Mouse (Mus musculus): ENCODE measurements around the gene Grik4.

The Grik4 gene

DNA sequence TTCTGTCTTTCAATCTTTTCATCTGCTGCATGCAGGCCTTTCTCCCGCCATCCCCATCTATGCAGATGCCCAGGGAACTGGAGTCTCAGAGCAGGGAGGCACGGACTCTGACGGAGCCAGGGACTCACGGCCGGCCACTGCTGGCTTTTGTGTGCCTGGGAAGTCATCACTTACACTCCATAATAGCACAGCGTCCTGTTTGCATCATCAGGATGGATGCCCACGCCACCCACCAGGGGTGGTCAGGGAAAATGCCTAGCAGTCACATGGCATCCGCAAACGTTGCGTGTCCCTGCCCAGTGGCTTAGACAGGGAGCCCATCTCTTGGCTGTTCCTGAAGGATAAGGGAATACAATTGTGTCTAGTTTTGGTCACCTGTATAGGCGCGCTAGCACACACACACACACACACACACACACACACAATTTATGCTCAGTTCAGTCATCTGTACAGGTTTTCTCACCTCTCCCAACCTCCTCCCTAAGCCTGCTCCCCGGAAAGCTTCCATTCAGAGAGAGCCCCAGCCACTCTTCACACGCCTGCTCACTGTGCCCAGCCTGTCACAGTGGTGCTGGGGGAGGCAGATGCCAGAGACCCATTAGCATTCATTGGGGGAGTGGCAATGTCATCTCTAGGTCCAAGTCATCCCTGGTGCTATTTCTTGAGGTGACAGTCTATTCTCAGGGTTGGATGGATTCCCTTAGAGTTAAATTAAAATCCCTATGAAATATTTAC lies 370.5 kb downstream of the Grik4 start:
- DNase-seq (ENCODE audit: low spot score in 2 of 2), result no peak

DNA sequence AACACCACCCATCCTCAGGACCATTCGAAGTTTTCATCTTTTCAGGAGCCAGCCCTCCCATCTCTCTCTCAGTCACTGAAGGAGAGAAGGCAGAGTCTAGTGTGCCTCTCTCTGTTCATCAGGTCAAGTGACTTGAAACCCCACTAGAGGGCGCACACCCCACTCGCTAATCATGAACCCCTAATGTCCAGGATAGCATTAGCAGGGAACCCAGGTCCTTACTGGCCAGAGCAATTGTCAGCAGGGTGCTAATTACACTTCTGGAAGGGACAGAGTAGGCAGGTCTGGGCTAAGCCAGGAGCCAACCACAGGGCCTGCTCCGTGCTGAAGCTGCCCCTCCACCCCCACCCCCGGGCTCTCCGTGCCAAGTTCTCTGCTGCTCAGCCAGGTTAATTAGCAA lies 371.1 kb downstream of the Grik4 start:
- peak; percentile 48 to 66 for DNase-seq (ENCODE audit: low spot score in 2 of 2)

DNA sequence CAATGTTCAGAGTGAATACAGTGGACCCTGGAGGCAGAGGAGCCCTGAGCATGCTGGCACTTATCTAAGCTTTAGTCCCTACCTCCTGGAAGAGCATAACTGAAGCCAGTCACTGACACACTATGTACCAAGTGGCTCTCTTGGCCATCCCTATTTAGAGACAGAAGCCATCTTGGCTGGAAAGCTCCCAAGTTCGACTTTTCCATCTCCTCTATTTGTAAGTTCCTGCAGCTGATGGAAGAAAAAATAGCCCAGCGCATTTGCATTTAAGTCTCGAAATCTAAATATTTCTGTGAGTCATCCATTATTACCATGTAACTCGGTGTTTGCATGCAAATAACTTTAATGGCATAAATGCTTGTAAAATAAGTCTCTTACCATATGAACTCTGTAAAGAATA lies 378.4 kb downstream of the Grik4 start:
- no peak for DNase-seq (ENCODE audit: low spot score in 2 of 2)

DNA sequence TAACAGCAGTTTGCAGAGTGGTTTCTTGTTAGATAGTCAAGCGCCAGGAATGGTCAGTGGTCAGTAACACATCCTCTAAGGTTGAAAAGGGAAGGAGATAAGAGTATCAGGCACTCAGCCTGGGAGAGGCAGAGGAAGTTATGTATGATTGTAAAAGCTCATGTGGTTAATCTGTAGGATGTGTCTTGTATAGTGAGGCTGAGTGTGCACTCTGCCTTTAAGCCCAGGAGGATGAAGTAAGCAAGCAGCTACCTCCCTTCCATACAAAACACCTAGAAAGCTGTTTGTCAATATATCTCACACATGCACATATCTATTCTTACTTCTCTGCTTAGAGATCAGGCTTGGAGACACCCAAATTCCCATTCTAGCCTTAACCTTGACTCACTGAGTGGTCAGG lies 389.1 kb downstream of the Grik4 start:
- DNase-seq (ENCODE audit: low spot score in 2 of 2), result no peak

DNA sequence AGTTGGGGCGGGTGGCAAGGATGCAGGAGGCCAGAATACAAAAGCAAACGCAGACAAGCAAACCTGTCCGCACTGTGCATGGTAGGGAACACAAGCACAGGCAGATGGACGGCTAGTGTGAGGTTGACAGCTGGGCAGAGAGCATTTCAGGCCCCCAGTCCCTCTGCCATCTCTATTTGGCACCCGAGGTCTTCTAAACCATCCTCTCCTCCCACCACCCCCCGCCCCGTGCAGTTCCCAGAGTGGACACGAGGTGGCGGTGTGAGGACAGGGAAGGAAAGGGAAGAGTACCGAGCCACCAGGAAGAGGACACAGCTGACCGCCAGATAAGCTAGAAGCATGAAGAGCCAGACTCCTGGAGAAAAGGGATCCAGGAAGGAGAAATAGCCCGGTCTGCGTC lies 394.2 kb downstream of the Grik4 start:
- peak; percentile 50 to 77 for DNase-seq (ENCODE audit: low spot score in 2 of 2)

DNA sequence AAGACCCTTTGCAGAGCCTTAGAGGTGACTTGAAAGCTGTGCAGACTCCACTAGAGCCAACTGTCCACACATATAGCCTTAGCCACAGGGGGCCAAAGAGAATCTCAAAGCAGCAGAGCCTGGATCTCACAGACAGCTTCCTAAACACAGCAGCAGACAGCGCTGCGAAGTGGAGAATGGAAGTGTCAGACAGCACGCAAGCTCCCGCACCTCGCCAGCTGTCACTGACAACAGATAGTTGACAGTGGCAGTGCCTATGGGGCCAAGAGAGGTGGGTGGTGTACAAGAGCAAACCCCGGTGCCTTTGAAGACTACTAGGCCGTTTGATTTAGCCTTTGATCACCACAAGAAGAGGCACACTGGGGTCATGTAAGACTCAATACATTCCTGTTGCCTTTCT lies 395.3 kb downstream of the Grik4 start:
- no peak for DNase-seq (ENCODE audit: low spot score in 2 of 2)

DNA sequence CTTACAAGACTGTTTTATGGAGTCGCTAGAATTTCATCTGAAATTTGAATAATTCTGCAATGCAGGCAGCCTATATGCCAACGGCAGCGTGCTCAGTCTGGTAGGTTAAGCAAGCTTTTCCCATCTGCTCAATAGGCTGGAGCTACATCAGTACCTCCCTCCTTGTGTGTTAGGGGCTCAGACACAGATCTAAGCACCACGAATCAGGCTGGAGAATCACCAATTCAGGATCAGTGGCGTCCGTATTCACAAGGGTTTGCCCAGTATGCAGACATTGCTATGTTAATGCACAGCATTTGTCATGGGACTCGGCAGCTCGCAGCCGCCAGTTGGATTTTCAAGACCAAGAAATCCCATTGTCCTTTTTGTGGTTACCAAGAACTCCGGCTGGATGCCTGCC lies 399.8 kb downstream of the Grik4 start:
- no peak for DNase-seq (ENCODE audit: low spot score in 2 of 2)

DNA sequence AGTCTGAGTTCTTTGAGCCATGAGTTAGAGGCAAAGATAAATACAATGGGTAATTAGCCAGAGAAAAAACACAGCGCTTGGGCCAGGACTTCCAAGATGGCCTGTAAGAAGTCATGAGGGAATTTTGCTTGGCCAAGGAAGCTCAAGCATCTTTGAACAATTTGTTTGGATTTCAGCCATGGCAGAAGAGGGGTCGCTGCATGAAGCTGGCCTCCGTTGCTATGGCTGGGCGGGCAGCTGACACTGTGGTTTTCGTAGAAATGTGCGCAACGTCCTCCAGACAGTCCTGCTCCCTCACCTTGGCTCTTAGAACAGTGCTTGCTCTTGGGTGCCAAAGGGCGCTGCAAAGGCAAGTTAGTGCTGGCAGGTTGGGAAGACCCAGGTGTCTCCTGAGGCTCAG lies 410.8 kb downstream of the Grik4 start:
- no peak for DNase-seq (ENCODE audit: low spot score in 2 of 2)

DNA sequence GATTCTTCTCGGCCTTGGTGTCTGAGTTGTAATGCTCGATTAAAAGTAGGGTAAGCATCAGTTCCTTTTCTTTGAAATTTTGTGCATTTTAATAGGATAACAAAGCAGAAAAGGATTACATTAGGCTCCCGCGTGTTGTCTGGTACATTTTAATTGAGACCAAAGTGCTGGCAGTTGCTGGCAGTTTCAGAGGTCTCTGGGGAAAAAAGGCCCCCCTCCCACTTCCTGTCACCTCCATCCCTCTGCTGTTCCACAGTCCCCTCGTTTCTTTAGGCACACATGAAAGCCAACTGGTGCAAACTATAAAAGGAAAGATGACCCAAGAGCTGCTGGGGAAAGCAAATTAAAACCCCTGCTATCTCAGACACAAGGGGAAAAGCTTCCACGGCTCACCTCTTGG lies 411.3 kb downstream of the Grik4 start:
- DNase-seq (ENCODE audit: low spot score in 2 of 2), result no peak

DNA sequence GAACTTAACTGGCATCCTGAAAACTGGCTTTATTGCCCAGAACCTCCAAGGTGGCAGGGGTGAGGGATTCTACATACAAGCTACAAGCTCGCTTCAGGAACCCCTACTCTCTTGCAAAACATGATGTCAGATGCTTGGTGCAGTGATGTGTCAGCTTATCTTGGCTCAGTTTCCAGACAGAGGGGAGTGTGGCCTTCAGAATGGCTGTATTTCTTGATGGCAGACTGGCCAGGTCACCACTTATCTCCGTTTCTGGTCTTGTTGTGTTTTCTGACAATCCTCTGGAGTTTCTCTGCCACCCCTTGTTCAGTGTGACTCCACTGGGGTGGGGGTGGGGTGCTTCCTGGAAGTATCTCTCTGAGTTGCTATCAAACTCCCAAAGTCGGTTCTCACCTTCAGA lies 412.3 kb downstream of the Grik4 start:
- DNase-seq (ENCODE audit: low spot score in 2 of 2), result no peak

DNA sequence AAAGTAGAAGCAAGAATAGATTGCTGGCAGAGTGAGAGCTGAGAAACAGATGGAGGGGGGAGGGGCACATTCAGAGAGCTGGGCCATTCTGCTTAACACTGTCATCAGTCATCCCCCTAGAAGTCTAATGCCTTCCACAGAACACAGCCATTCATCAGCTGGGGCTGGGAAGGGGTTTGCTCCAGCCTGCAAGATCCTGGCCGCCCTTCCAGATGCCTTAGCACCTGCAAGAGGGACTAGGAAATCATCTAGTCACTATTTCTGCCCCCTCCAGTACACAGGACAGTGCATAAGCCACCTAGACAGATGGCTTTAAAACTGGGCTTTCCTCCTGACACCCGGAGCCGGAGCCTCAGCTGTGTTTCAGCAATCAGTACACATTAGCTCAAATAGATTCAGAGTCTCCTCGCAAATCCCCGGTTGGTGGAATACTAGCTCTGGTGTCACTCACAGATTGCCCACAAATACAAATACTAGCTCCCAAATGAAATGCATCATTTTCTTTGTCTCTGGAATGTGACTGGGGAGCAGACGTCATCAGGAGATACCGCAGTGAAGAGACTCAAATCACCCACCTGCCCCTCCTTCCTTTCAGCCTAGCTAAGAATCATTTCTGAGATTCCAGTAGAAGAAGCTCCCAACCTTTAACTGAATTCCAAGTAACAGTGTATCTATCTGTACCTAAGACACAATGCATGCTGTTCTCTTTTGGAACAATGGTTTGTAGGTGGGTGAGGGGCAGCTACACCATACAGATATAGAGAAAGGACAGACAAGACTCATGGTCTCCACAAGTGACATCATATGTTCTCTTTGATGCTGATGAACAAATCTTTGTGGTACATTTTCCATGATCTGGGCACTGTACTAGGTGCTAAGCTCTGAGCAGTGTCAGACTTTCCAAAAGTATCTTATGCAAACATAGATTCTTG lies 413.8 kb downstream of the Grik4 start:
- peak; percentile 38 to 59 for DNase-seq (ENCODE audit: low spot score in 2 of 2)

DNA sequence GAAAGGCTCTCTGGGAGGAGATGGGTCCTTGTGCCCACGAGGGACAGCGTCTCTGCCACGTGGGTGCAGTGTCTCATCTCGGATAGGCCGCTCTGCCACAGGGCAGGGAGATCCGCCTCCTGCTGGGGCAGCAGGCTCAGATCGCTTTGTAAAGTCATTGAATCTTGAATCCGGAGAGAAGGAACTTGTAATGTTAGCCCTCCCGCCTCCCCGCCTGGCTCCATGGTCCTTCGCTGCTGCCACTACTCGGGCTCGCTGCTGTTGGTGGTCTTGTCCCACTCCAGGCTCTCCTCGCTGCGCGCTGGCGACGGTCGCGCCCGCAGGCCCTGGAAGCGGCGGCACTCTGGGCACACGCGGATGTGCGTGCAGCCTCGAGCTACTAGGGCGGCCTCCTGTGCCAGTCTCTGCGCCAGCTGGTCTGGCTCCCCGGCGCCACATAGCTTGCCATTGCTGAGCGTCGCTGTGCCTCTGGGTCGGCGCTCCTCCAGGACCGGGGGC lies 423.7 kb downstream of the Grik4 start:
- DNase-seq (ENCODE audit: low spot score in 2 of 2), result peak; percentile 41 to 43

DNA sequence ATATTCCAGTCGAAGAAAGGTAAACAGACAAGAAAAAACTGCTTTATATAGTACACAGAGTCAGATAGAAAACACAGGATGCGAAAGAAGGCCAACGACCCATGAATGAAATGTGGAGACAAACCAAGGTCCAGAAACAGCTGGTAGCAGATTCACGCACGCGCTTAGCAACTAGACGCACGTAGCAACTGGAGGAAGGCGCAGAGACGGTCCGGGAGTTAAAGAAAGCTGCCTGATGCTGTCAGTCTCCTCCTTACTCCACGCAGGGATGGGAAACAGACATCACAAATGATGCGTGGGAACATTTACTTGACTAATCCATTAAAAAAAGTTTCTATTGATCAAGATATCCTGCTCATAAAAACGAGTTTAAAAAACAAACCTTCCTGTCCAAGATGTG lies 426.1 kb downstream of the Grik4 start:
- DNase-seq (ENCODE audit: low spot score in 2 of 2), result no peak

DNA sequence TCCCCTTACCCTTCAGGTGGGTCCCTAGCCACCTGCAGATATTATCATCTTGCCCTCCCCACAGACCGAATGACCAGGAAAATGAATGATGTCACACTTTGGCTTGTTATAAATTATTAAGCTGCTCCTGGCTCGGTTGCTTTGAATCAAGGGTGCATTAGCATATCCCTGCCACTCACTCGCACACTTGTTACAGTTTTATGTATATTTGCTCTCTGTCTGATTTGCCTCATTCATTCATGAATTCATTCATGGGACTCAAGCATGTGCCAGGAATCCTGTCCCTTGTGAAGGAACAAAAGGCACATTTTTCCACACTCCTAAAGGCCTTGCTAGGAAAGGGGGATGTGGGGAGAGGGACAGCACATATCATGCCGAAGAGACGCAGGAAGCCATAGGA lies 431.1 kb downstream of the Grik4 start:
- no peak for DNase-seq (ENCODE audit: low spot score in 2 of 2)

DNA sequence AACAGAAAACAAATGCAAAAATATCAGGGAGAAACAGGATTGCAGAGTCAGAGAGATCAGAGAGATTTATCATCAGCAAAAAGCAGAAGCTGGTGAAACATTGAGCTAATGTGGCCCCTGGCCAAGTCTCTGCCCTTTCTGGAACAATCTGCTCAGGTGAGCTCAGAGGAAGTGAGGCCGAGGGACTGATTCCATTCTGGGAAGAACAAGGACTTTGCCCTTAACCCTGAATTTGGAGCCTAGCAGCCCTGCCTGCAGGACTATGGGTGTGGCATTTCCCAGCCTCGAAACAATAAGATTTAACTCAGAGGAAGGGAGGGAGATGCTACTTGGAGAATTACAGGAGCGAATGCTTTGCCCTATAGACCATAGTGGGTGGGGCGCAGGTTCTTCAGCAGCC lies 432.0 kb downstream of the Grik4 start:
- no peak for DNase-seq (ENCODE audit: low spot score in 2 of 2)

DNA sequence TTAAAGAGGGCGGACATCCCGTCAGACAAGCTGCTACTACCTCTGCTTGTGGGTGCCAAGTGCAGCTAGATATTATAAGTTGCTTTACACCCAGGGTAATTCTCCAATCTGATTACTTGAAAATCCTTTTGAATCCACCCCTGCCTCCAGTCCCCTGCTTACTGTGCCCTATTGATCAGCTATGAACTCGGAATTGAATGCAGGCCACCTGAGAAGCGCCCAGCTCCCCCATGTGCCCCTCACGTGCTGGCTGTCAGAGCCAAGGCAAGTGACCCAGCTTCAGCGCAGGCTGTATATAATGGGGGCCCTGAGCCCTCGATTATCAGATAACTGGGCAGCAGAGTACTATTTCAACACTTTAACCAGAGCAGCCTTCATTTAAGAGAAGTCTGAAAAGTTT lies 436.1 kb downstream of the Grik4 start:
- no peak for DNase-seq (ENCODE audit: low spot score in 2 of 2)

DNA sequence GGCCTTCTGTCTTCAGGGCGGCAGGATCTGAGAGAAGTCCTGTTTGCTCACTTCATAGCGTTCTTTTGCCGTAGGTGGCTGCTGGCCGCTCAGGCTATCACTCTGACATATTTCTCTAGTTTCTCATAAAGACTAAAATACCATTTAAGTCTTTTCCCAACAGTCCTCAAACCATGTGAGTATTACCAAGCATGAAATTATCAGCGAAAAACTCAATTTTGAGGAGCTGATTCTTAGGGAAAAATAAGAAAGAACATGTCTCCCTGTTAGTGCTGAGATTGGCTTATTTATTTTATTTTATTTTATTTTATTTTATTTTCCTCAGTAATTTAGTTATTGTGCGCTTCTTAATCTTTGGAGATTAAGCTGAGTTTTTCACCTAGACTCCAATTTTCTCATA lies 436.6 kb downstream of the Grik4 start, which contains the start of gene Tbcel:
TSS of gene Tbcel (minus strand) at position 101 of the 400 bp plus-strand sequence.
- no peak for DNase-seq (ENCODE audit: low spot score in 2 of 2)

DNA sequence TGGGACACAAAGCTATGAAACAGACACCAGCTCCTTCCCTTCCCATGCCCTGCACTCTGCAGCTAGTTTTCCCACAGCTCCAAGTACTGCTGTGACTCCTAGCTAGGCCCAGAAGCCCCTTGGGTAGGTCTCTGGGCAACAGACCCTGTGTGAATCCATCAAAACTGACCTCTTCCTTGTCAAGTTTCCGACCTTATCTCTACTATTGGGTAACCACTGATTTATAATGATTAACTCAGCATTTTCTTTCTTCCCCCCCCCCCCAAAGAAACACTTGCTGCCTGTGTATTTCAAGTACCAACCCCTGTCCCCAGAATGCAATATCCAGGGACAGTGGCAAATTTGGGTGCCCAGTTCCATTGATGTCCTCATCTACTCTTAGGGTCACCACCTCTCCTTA lies 437.3 kb downstream of the Grik4 start:
- no peak for DNase-seq (ENCODE audit: low spot score in 2 of 2)

DNA sequence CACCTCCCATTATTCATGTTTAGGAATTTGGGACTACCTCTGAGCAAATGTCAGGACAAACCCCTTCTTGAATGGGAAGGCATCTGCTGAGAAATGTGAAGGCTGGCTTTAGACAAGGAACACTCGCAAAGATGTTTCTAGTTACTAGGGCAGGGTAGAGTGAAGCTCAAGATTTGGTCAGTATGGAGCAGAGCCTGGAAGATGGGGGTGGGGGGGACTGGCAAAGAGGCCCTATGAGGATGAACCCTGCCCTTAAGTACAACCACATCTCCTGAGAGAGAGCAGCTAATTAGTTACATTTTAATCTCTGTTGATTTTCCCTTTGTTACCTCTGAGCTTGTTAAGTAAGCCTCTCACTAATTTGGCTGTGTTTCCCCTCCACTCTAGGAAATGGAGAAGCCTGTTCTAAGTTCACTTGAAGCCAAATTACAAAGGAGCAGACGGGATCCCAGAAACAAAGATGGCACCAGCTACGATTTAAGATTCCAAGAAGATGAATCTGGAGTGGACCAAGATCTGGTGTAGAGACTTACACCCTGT lies 439.3 kb downstream of the Grik4 start:
- DNase-seq (ENCODE audit: low spot score in 2 of 2), result no peak

DNA sequence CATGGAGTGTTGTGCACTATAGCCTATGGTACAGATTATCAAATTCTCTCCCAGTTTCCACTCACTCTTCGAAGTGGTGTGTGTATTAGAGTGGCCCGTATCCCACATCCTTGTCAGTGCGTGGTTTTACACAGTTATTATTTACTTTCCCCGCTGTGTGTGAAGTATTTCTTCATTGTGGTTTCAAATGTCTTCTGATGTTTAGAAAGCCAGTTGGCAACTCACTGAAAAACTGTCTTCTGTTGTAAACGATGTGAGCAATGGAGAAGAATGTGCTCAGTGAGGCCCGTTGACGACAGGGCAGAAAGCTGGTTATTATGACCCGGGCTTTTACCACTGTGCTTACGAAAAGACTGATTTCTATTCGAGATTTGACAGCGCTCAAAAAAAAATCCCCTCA lies 439.7 kb downstream of the Grik4 start:
- no peak for DNase-seq (ENCODE audit: low spot score in 2 of 2)

DNA sequence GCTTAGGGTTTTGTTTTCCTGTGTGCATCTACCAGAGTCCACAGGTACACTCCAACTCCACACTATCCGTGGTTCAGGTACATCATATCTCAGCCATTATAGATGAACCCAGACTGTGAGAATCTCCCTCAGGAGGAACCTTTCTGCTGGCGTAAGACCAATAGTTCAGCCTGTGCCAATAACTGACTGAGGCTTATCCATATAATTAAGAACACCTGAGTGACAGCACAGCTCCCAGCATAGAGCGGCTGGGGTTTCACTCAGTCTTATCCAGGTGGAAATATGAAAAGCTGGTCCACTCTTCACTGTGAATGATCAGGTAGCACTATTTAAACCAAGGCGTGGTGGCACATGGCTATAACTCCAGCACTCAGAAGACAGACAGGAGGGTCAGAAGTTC lies 440.6 kb downstream of the Grik4 start:
- no peak for DNase-seq (ENCODE audit: low spot score in 2 of 2)

DNA sequence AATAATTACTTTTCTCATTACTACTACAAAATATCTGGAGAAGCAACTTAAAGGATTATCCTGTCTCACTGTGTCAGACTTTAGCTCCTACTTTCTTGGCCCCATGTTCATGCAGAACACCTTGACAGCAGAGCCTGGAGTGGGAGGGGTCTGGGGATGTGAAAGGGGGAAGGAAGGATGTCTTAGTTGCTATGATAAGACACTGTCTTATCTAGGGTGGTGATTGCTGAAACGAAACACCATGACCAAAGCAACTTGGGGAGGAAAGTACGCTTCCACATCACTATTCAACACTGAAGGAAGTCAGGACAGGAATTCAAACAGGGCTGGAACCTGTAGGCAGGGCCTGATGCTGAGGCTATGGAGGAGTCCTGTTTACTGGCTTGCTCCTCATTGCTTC lies 448.0 kb downstream of the Grik4 start:
- no peak for DNase-seq (ENCODE audit: low spot score in 2 of 2)

DNA sequence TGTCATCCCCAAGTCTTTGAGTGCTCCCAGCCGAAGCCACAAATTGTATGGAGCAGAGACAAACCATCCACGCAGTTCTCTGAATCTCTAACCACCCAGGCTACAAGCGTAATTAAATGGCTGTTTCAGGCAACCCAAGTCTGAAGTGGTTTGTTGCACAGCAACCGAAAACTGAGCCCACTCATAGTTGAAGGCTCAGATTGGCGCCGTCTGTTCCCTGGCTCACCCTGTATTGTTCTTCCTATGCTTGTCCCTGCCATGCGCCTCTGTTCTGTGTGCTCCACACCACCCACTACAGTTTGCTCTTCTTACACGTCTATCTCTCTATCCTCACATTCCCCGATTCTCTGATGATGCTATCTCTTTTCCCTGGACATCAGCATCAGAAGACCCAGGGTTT lies 452.5 kb downstream of the Grik4 start:
- peak; percentile 26 to 44 for DNase-seq (ENCODE audit: low spot score in 2 of 2)
